ENCODE assay signal across 9 mouse cellular contexts in genomic region chr7:143461294-143461870, GRCm38 (mm10). TPM values are rescaled to one million over a fixed set of nuclear protein-coding genes. Genes with fewer than 3 reads are reported as not detected.
A peak's percentile ranks its signal among the peaks of the same experiment; 100 is the strongest.
DNase-seq lines count a peak whose midpoint lies in the region; ATAC-seq and TF ChIP-seq lines count a peak whose summit lies in the region.
"Had no signal": no experiment of that assay in that cellular context is flagged by ENCODE, and none has a peak within 500 bp of the region (broad histone marks: within the 10 kb centered on the region; RNA-seq: fewer than 3 reads in every experiment).

No protein-coding gene starts in this region.

- H3K27ac ChIP-seq in layer of hippocampus, adult 2 months: 0 out of 2 replicates have a peak overlapping the region, but pooled peaks have one; percentile 37
- H3K27ac ChIP-seq in embryonic facial prominence, embryonic 12.5 days: peak overlapping the region; percentile 30
- no peak overlapping the region for H3K27ac ChIP-seq in intestine, embryonic 14.5 days (ENCODE audit: low read depth)
- H3K27ac ChIP-seq: macrophage had no signal

- 0 out of 2 replicates have a peak, but pooled peaks cover 4% of the 10 kb centered on the region for H3K27me3 ChIP-seq in embryonic facial prominence, embryonic 12.5 days
- no peaks in the 10 kb centered on the region for H3K27me3 ChIP-seq in intestine, embryonic 14.5 days (replicated peaks; ENCODE audit: control insufficient read depth, insufficient read depth, low read length)

- no peak overlapping the region for H3K9ac ChIP-seq in embryonic facial prominence, embryonic 12.5 days
- peak overlapping the region; percentile 39; the same call in 1 of the 2 replicates for H3K9ac ChIP-seq in intestine, embryonic 14.5 days (ENCODE audit: low read length)

- no peak for TF ChIP-seq CTCF in layer of hippocampus, adult 2 months (conservative IDR thresholded peaks at IDR 0.05)

- peak overlapping the region; percentile 54 for H3K4me3 ChIP-seq in layer of hippocampus, adult 2 months
- H3K4me3 ChIP-seq in embryonic facial prominence, embryonic 12.5 days: peak overlapping the region; percentile 64; the same call in 1 of the 2 replicates
- peak overlapping the region; percentile 46 for H3K4me3 ChIP-seq in intestine, embryonic 14.5 days (ENCODE audit: low read depth, low read length)

- 41% methylated on average over 18 of the region's 32 CpGs for WGBS in embryonic facial prominence, embryonic 12.5 days
- 42% methylated on average over 26 of the region's 32 CpGs for WGBS in intestine, embryonic 14.5 days

- ATAC-seq in embryonic facial prominence, embryonic 12.5 days (ENCODE audit: insufficient number of reproducible peaks, insufficient read depth, low FRiP score, low TSS enrichment): peak; percentile 53
- ATAC-seq in intestine, embryonic 14.5 days (replicated peaks; ENCODE audit: low FRiP score, low TSS enrichment, low read depth): peak; percentile 40

- peak overlapping the region; percentile 35 for H3K4me2 ChIP-seq in embryonic facial prominence, embryonic 12.5 days (replicated peaks)
- H3K4me2 ChIP-seq in intestine, embryonic 14.5 days (ENCODE audit: low read length): peak overlapping the region; percentile 50

- H3K9me3 ChIP-seq in embryonic facial prominence, embryonic 12.5 days: peaks cover 26% of the 10 kb centered on the region
- H3K9me3 ChIP-seq in intestine, embryonic 14.5 days (ENCODE audit: control insufficient read depth, low read length): peaks cover 20% of the 10 kb centered on the region

- 0 out of 2 replicates have a peak, but pooled peaks cover 3% of the 10 kb centered on the region for H3K36me3 ChIP-seq in embryonic facial prominence, embryonic 12.5 days
- peaks cover 4% of the 10 kb centered on the region; the same call in 1 of the 2 replicates for H3K36me3 ChIP-seq in intestine, embryonic 14.5 days (ENCODE audit: control insufficient read depth, insufficient read depth, low read length)

- DNase-seq in layer of hippocampus, adult 2 months (ENCODE audit: low spot score in 2 of 2): no peak
- no peak for DNase-seq in layer of hippocampus, adult 9-11 months
- DNase-seq in intestine, embryonic 14.5 days (ENCODE audit: low spot score): peak; percentile 72
- DNase-seq in naive thymus-derived CD4-positive, alpha-beta T cell, adult 2 months (ENCODE audit: low read depth): peak; percentile 46
- no peak for DNase-seq in cerebellum, postnatal 25 days
- no peak for DNase-seq in cerebellum, adult 9-11 months
- no peak for DNase-seq in lung, postnatal 4 days

- H3K4me1 ChIP-seq in embryonic facial prominence, embryonic 12.5 days: peaks cover 20% of the 10 kb centered on the region
- H3K4me1 ChIP-seq in intestine, embryonic 14.5 days (replicated peaks; ENCODE audit: control insufficient read depth, insufficient read depth, low read length): peaks cover 24% of the 10 kb centered on the region

RNA-seq across cellular contexts. Expression of gene Cdkn1c, which starts 0.5 kb away (rescaled TPM):
- 1 to 10 TPM; 2.5 to 6.7 TPM for total RNA-seq in layer of hippocampus, adult 2 months (2021)
- 1,667 and 1,675 TPM in 2 replicates for polyA plus RNA-seq in embryonic facial prominence, embryonic 12.5 days (2016; fragmentation: Nextera tagmentation; extraction: Ambion mirVana)
- 639 and 672 TPM in 2 replicates for polyA plus RNA-seq in intestine, embryonic 14.5 days (2014; fragmentation: Nextera tagmentation; extraction: Ambion mirVana)

RNA-seq across cellular contexts. Expression of gene Slc22a18, which starts 12.2 kb away (rescaled TPM):
- total RNA-seq in layer of hippocampus, adult 2 months (2021): under 1 TPM; 0.29 to 0.54 TPM
- 0.60 and 1.6 TPM in 2 replicates for polyA plus RNA-seq in embryonic facial prominence, embryonic 12.5 days (2016; fragmentation: Nextera tagmentation; extraction: Ambion mirVana)
- 6.8 and 8.7 TPM in 2 replicates for polyA plus RNA-seq in intestine, embryonic 14.5 days (2014; fragmentation: Nextera tagmentation; extraction: Ambion mirVana)

RNA-seq across cellular contexts. Expression of gene Phlda2, which starts 41.6 kb away (rescaled TPM):
- not detected for total RNA-seq in layer of hippocampus, adult 2 months (2021)
- polyA plus RNA-seq in embryonic facial prominence, embryonic 12.5 days (2016; fragmentation: Nextera tagmentation; extraction: Ambion mirVana): 7.3 and 9.1 TPM in 2 replicates
- 9.2 and 15.3 TPM in 2 replicates for polyA plus RNA-seq in intestine, embryonic 14.5 days (2014; fragmentation: Nextera tagmentation; extraction: Ambion mirVana)
- polyA plus RNA-seq: macrophage had no signal

Comparison
In these comparisons a context has a peak if more than half of its experiments do, and no peak if none do; other contexts are left out.
1. DNase-seq: peak in intestine, embryonic 14.5 days (single experiment) and naive thymus-derived CD4-positive, alpha-beta T cell, adult 2 months (single experiment); none in layer of hippocampus, adult 2 months (0 of 2), layer of hippocampus, adult 9-11 months (single experiment), cerebellum, postnatal 25 days (0 of 2), cerebellum, adult 9-11 months (single experiment) and lung, postnatal 4 days (0 of 2).
2. Peak in every context shown above with its lines, with median percentiles within 50 percentile points of each other: H3K4me3 ChIP-seq.